Mouse (Mus musculus) MN1 (cell line): Measurements from ENCODE around the gene Med27.

Experiments used
- DNase-seq: peaks from one replicate; pipeline ENCODE4 v3.0.0-alpha.2; 2016; ENCODE audit warnings: low spot score

Med27 gene

GRCm38 (mm10) chr2:29346629-29347271 lies at the start of gene Med27:
Med27 (plus strand) TSS chr2:29346819.
- peak; percentile 94 for DNase-seq

GRCm38 (mm10) chr2:29309966-29310365 lies 36.7 kb upstream of the Med27 start:
- DNase-seq = no peak

GRCm38 (mm10) chr2:29312058-29312457 lies 34.6 kb upstream of the Med27 start:
- no peak for DNase-seq

GRCm38 (mm10) chr2:29317906-29318470 lies 28.6 kb upstream of the Med27 start:
- no peak for DNase-seq

- DNase-seq = no peak
These were observed 28.0 kb upstream of the Med27 start for GRCm38 (mm10) chr2:29318596-29318995.

GRCm38 (mm10) chr2:29320229-29320751 lies 26.3 kb upstream of the Med27 start:
- DNase-seq = peak; percentile 81

GRCm38 (mm10) chr2:29320780-29321179 lies 25.8 kb upstream of the Med27 start:
- DNase-seq = peak; percentile 30

GRCm38 (mm10) chr2:29324456-29324855 lies 22.2 kb upstream of the Med27 start:
- DNase-seq = peak; percentile 36

- DNase-seq = no peak
These were observed 16.1 kb upstream of the Med27 start for GRCm38 (mm10) chr2:29330471-29330870.

GRCm38 (mm10) chr2:29338396-29338795 lies 8.2 kb upstream of the Med27 start:
- DNase-seq = no peak

GRCm38 (mm10) chr2:29358696-29359375 lies 12.2 kb downstream of the Med27 start:
- no peak for DNase-seq

- DNase-seq = no peak
These were observed 14.3 kb downstream of the Med27 start for GRCm38 (mm10) chr2:29360956-29361355.

GRCm38 (mm10) chr2:29365000-29365695 lies 18.5 kb downstream of the Med27 start:
- DNase-seq = no peak

- no peak for DNase-seq
These were observed 22.1 kb downstream of the Med27 start for GRCm38 (mm10) chr2:29368730-29369129.

GRCm38 (mm10) chr2:29372176-29372575 lies 25.6 kb downstream of the Med27 start:
- DNase-seq = no peak

- no peak for DNase-seq
These were observed 35.1 kb downstream of the Med27 start for GRCm38 (mm10) chr2:29381683-29382082.

- no peak for DNase-seq
These were observed 36.0 kb downstream of the Med27 start for GRCm38 (mm10) chr2:29382583-29382982.

- no peak for DNase-seq
These were observed 36.5 kb downstream of the Med27 start for GRCm38 (mm10) chr2:29383133-29383532.

GRCm38 (mm10) chr2:29385405-29385804 lies 38.8 kb downstream of the Med27 start:
- DNase-seq = no peak

GRCm38 (mm10) chr2:29387268-29387667 lies 40.6 kb downstream of the Med27 start:
- no peak for DNase-seq

- no peak for DNase-seq
These were observed 42.3 kb downstream of the Med27 start for GRCm38 (mm10) chr2:29388937-29389336.

GRCm38 (mm10) chr2:29391086-29391485 lies 44.5 kb downstream of the Med27 start:
- no peak for DNase-seq

GRCm38 (mm10) chr2:29391996-29392395 lies 45.4 kb downstream of the Med27 start:
- no peak for DNase-seq
